Mouse (Mus musculus): ENCODE results near the gene 4933412E24Rik. TPM values are rescaled to one million over a fixed set of nuclear protein-coding genes. Genes with fewer than 3 reads are reported as not detected.

The 4933412E24Rik gene
- polyA plus RNA-seq (2014; fragmentation: Nextera tagmentation; extraction: Ambion mirVana) = not detected in 2 replicates

DNA sequence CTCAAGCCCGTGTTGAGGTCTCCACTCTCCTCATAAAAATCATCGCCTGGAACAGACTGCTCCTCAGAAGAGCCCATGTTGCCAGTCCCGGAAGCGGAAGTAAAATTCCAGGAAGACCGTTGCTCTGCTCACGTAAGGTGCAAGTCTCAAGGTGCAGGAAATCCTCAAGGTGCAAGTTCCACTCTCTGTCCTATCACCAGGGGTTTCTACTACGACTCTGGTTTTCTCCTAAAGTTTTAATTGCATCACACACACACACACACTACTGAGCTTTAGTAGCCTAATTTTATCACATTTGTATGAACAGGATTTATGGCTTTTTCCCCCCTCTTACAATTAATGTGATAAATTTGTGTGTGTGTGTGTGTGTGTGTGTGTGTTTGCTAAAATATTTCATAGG lies at the start of gene 4933412E24Rik:
4933412E24Rik (minus strand) TSS at position 101 of the 400 bp plus-strand sequence.
- H3K9ac ChIP-seq (ENCODE audit: low read length) = no peak within 1 kb of the TSS
- no peak within 1 kb of the TSS for H3K27ac ChIP-seq (replicated peaks in 1 of 2; ENCODE audit: control insufficient read depth in 1 of 2, insufficient read depth in 1 of 2, low read depth in 2 of 2, low read length in 2 of 2)
- H3K9me3 ChIP-seq (ENCODE audit: control insufficient read depth, low read length) = no peaks in the 10 kb centered on the region
- H3K27me3 ChIP-seq (ENCODE audit: control insufficient read depth, insufficient read depth, low read length) = no peaks in the 10 kb centered on the region
- no peaks in the 10 kb centered on the region for H3K36me3 ChIP-seq (ENCODE audit: control insufficient read depth, insufficient read depth, low read length)
- H3K4me2 ChIP-seq (ENCODE audit: low read length) = no peak within 1 kb of the TSS
- peaks cover 5 to 6% of the 10 kb centered on the region in 2 experiments; a peak in 2 of 4 replicates for H3K4me1 ChIP-seq (ENCODE audit: control insufficient read depth in 2 of 2, insufficient read depth in 2 of 2, low read length in 2 of 2)
- H3K4me3 ChIP-seq (ENCODE audit: control insufficient read depth in 1 of 2, insufficient read depth in 1 of 2, low read depth in 1 of 2, low read length in 2 of 2) = no peak within 1 kb of the TSS
- no peak for ATAC-seq (ENCODE audit: insufficient number of reproducible peaks, insufficient read depth, low FRiP score, low read depth)
- WGBS = 92% methylated on average over 7 of the region's 7 CpGs

DNA sequence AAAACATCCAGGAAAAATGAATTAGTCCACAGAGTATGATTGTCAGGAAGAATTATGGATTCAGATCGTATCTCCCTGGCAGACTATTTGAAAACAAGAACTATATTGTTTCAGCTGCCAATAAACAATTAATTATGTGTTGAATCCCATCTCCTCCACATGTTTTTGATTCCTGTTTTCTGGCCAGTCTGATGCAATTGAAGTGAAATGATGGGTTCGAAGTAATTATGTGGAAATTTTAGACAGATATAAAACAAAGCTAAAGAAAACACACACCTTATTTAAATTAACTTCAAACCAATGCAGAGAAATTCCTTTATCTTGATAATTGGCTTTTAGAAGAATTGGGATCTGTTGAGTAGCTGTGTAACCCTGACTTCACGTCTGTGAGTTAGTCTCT lies 14.3 kb upstream of the 4933412E24Rik start:
- Histone ChIP-seq H3K9ac (ENCODE audit: low read length) (no peak overlapping the region), H3K27ac (replicated peaks in 1 of 2; ENCODE audit: control insufficient read depth in 1 of 2, insufficient read depth in 1 of 2, low read depth in 2 of 2, low read length in 2 of 2) (no peak overlapping the region), H3K27me3 (ENCODE audit: control insufficient read depth, insufficient read depth, low read length) (no peaks in the 10 kb centered on the region), H3K4me1 (ENCODE audit: control insufficient read depth in 2 of 2, insufficient read depth in 2 of 2, low read length in 2 of 2) (no peaks in the 10 kb centered on the region), H3K36me3 (ENCODE audit: control insufficient read depth, insufficient read depth, low read length) (no peaks in the 10 kb centered on the region), H3K4me2 (ENCODE audit: low read length) (no peak overlapping the region), H3K9me3 (ENCODE audit: control insufficient read depth, low read length) (no peaks in the 10 kb centered on the region), H3K4me3 (ENCODE audit: control insufficient read depth in 1 of 2, insufficient read depth in 1 of 2, low read depth in 1 of 2, low read length in 2 of 2) (no peak overlapping the region)
- 66% methylated on average over 3 of the region's 3 CpGs for WGBS
- ATAC-seq (ENCODE audit: insufficient number of reproducible peaks, insufficient read depth, low FRiP score, low read depth) = no peak

DNA sequence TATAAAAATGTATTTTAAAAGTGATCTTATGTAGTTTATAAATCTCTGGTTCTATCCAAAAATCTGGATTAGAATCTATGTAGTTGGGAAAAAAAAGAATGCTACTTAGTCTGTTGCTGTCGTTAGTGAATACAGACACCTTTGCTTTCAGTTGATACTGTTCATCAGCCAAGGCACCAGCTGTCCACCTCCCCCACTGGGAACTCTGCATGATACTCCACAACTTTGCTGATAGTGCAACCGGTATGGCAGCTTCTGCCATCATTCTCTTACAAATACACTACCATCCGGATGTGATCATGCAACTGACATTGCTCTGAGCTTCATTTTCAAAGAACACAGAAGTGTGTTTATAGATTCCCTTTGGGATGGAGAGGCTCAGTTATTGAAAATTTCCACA lies 4.8 kb upstream of the 4933412E24Rik start:
- no peaks in the 10 kb centered on the region for H3K36me3 ChIP-seq (ENCODE audit: control insufficient read depth, insufficient read depth, low read length)
- 34% methylated on average over 3 of the region's 3 CpGs for WGBS
- no peaks in the 10 kb centered on the region for H3K4me1 ChIP-seq (ENCODE audit: control insufficient read depth in 2 of 2, insufficient read depth in 2 of 2, low read length in 2 of 2)
- H3K9me3 ChIP-seq (ENCODE audit: control insufficient read depth, low read length) = no peaks in the 10 kb centered on the region
- H3K4me3 ChIP-seq (ENCODE audit: control insufficient read depth in 1 of 2, insufficient read depth in 1 of 2, low read depth in 1 of 2, low read length in 2 of 2) = no peak overlapping the region
- H3K27ac ChIP-seq (replicated peaks in 1 of 2; ENCODE audit: control insufficient read depth in 1 of 2, insufficient read depth in 1 of 2, low read depth in 2 of 2, low read length in 2 of 2) = no peak overlapping the region
- H3K4me2 ChIP-seq (ENCODE audit: low read length) = no peak overlapping the region
- no peaks in the 10 kb centered on the region for H3K27me3 ChIP-seq (ENCODE audit: control insufficient read depth, insufficient read depth, low read length)
- H3K9ac ChIP-seq (ENCODE audit: low read length) = no peak overlapping the region
- no peak for ATAC-seq (ENCODE audit: insufficient number of reproducible peaks, insufficient read depth, low FRiP score, low read depth)

DNA sequence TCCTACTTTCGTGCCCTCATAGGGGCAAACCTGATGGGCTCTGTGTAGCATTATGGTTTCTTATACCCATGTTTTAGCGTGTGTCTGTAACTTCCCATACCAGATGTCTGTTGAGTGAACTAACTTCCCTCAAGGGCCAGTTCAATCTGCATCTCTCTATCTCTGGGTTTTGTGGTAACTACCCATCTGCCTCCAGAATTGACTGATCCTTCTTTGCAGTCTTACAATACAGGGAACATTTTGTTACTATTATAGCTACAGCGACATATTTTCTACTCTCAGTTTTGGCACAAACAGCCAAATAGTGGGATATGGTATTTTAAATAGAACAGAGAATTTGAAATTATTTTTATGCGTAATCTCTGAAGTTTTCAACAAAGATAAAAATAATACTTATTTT lies 6.2 kb downstream of the 4933412E24Rik start:
- no peaks in the 10 kb centered on the region for H3K9me3 ChIP-seq (ENCODE audit: control insufficient read depth, low read length)
- H3K4me2 ChIP-seq (ENCODE audit: low read length) = no peak overlapping the region
- H3K9ac ChIP-seq (ENCODE audit: low read length) = no peak overlapping the region
- WGBS = 90% methylated on average over 4 of the region's 4 CpGs
- H3K27ac ChIP-seq (replicated peaks in 1 of 2; ENCODE audit: control insufficient read depth in 1 of 2, insufficient read depth in 1 of 2, low read depth in 2 of 2, low read length in 2 of 2) = no peak overlapping the region
- H3K27me3 ChIP-seq (ENCODE audit: control insufficient read depth, insufficient read depth, low read length) = no peaks in the 10 kb centered on the region
- peaks cover 5% of the 10 kb centered on the region in 2 experiments; a peak in 2 of 4 replicates for H3K4me1 ChIP-seq (ENCODE audit: control insufficient read depth in 2 of 2, insufficient read depth in 2 of 2, low read length in 2 of 2)
- H3K4me3 ChIP-seq (ENCODE audit: control insufficient read depth in 1 of 2, insufficient read depth in 1 of 2, low read depth in 1 of 2, low read length in 2 of 2) = no peak overlapping the region
- ATAC-seq (ENCODE audit: insufficient number of reproducible peaks, insufficient read depth, low FRiP score, low read depth) = no peak
- no peaks in the 10 kb centered on the region for H3K36me3 ChIP-seq (ENCODE audit: control insufficient read depth, insufficient read depth, low read length)

DNA sequence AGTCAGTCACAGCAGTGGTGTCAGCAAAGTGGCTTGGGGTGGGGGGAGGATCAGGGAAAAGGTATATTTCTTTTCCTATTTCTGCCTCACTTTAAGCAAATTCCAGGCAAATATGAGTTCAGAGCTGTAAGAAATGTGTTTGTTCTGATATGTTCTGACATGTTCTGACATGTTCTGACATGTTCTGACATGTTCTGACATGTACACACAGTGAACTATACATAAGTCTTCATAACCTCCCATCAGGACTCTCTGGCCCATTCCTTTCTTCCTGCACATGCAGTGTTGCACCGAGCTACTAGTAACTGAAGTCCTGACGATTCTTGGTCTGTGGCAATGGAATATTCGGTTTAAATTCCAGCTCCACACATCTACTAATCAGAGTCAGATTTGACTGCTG lies 6.8 kb downstream of the 4933412E24Rik start:
- no peaks in the 10 kb centered on the region for H3K27me3 ChIP-seq (ENCODE audit: control insufficient read depth, insufficient read depth, low read length)
- H3K4me2 ChIP-seq (ENCODE audit: low read length) = no peak overlapping the region
- H3K4me3 ChIP-seq (ENCODE audit: control insufficient read depth in 1 of 2, insufficient read depth in 1 of 2, low read depth in 1 of 2, low read length in 2 of 2) = no peak overlapping the region
- no peak for ATAC-seq (ENCODE audit: insufficient number of reproducible peaks, insufficient read depth, low FRiP score, low read depth)
- H3K9me3 ChIP-seq (ENCODE audit: control insufficient read depth, low read length) = no peaks in the 10 kb centered on the region
- H3K27ac ChIP-seq (replicated peaks in 1 of 2; ENCODE audit: control insufficient read depth in 1 of 2, insufficient read depth in 1 of 2, low read depth in 2 of 2, low read length in 2 of 2) = no peak overlapping the region
- H3K36me3 ChIP-seq (ENCODE audit: control insufficient read depth, insufficient read depth, low read length) = no peaks in the 10 kb centered on the region
- no peaks in the 10 kb centered on the region for H3K4me1 ChIP-seq (ENCODE audit: control insufficient read depth in 2 of 2, insufficient read depth in 2 of 2, low read length in 2 of 2)
- WGBS = 84% methylated on average over 3 of the region's 3 CpGs
- no peak overlapping the region for H3K9ac ChIP-seq (ENCODE audit: low read length)

DNA sequence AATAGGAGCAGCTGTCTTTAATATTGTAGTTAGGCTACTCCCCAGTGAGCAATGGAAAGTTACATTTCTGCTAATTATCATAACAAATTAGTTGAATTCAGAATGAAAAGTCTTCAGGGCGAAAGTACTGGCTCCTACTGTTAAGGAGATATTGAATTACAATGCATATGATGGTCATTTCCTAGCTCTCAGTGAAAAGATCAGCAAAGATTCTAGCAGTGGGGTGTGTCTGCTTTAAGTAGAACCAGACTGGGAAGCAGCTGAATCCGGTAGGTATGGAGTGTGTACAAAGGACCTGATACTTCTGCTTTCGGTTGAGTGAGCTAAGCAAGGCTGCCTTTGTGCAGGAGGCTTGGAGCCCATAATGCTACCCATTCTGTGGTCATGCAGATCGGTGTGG lies 32.6 kb downstream of the 4933412E24Rik start:
- ATAC-seq (ENCODE audit: insufficient number of reproducible peaks, insufficient read depth, low FRiP score, low read depth) = no peak

DNA sequence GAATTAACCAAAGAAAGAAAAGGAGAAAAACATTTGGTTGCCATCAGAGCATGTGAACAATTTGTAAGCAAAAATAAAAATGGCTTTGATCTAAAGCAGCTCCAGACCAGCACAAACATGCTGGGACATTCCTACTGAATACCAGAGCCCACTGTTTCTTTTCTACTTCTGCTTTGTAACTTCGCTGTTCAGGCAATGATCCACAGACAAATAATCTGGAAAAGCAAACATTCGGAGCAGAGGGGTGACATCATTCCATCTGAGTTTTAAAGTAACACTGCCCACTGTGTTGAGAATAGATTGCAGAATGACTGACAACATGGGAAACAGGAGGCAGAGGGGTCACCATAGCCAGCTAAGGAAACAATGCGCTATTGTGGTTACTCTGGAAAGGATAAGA lies 41.1 kb downstream of the 4933412E24Rik start:
- Histone ChIP-seq H3K27ac (replicated peaks in 1 of 2; ENCODE audit: control insufficient read depth in 1 of 2, insufficient read depth in 1 of 2, low read depth in 2 of 2, low read length in 2 of 2) (peak overlapping the region in 1 of 2 experiments; percentile 32; a peak in 1 of 4 replicates), H3K4me2 (ENCODE audit: low read length) (no peak overlapping the region), H3K36me3 (ENCODE audit: control insufficient read depth, insufficient read depth, low read length) (no peaks in the 10 kb centered on the region), H3K4me3 (ENCODE audit: control insufficient read depth in 1 of 2, insufficient read depth in 1 of 2, low read depth in 1 of 2, low read length in 2 of 2) (no peak overlapping the region), H3K4me1 (ENCODE audit: control insufficient read depth in 2 of 2, insufficient read depth in 2 of 2, low read length in 2 of 2) (peaks cover 0 to 9% of the 10 kb centered on the region in 2 experiments; a peak in 2 of 4 replicates), H3K27me3 (ENCODE audit: control insufficient read depth, insufficient read depth, low read length) (no peaks in the 10 kb centered on the region), H3K9ac (ENCODE audit: low read length) (no peak overlapping the region), H3K9me3 (ENCODE audit: control insufficient read depth, low read length) (no peaks in the 10 kb centered on the region)
- WGBS = 26% methylated on average over 3 of the region's 3 CpGs
- no peak for ATAC-seq (ENCODE audit: insufficient number of reproducible peaks, insufficient read depth, low FRiP score, low read depth)

More for the DNA sequence above, 32.6 kb downstream of the 4933412E24Rik start:
- WGBS = 74% methylated on average over 4 of the region's 4 CpGs
- no peak overlapping the region for H3K4me3 ChIP-seq (ENCODE audit: control insufficient read depth in 1 of 2, insufficient read depth in 1 of 2, low read depth in 1 of 2, low read length in 2 of 2)
- no peaks in the 10 kb centered on the region for H3K27me3 ChIP-seq (ENCODE audit: control insufficient read depth, insufficient read depth, low read length)
- no peaks in the 10 kb centered on the region for H3K36me3 ChIP-seq (ENCODE audit: control insufficient read depth, insufficient read depth, low read length)
- no peaks in the 10 kb centered on the region for H3K9me3 ChIP-seq (ENCODE audit: control insufficient read depth, low read length)
- no peak overlapping the region for H3K27ac ChIP-seq (replicated peaks in 1 of 2; ENCODE audit: control insufficient read depth in 1 of 2, insufficient read depth in 1 of 2, low read depth in 2 of 2, low read length in 2 of 2)
- H3K4me1 ChIP-seq (ENCODE audit: control insufficient read depth in 2 of 2, insufficient read depth in 2 of 2, low read length in 2 of 2) = peaks cover 0 to 5% of the 10 kb centered on the region in 2 experiments; a peak in 2 of 4 replicates
- no peak overlapping the region for H3K4me2 ChIP-seq (ENCODE audit: low read length)
- H3K9ac ChIP-seq (ENCODE audit: low read length) = no peak overlapping the region

DNA sequence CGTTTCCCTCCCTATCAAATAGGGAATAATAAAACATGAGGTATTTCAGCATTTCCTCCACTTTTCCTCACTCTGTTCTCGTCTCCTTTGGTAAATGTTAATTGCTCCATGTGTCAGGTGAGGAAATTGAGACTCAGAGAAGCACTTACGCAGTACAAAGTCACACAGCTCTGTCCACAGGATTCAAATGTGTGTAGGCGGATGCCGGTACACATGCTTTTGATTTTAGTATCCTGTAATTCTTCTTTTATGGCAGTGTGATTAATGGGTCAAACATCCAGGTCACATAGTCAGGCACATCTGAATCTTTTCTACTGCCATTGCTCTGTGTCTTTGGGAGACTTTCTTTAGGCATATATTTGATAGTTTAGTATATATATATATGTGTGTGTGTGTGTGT lies 41.8 kb downstream of the 4933412E24Rik start:
- no peak overlapping the region for H3K27ac ChIP-seq (replicated peaks in 1 of 2; ENCODE audit: control insufficient read depth in 1 of 2, insufficient read depth in 1 of 2, low read depth in 2 of 2, low read length in 2 of 2)
- no peaks in the 10 kb centered on the region for H3K36me3 ChIP-seq (ENCODE audit: control insufficient read depth, insufficient read depth, low read length)
- H3K4me1 ChIP-seq (ENCODE audit: control insufficient read depth in 2 of 2, insufficient read depth in 2 of 2, low read length in 2 of 2) = peaks cover 0 to 9% of the 10 kb centered on the region in 2 experiments; a peak in 2 of 4 replicates
- 65% methylated on average over 5 of the region's 5 CpGs for WGBS
- H3K4me3 ChIP-seq (ENCODE audit: control insufficient read depth in 1 of 2, insufficient read depth in 1 of 2, low read depth in 1 of 2, low read length in 2 of 2) = no peak overlapping the region
- no peak overlapping the region for H3K4me2 ChIP-seq (ENCODE audit: low read length)
- no peaks in the 10 kb centered on the region for H3K9me3 ChIP-seq (ENCODE audit: control insufficient read depth, low read length)
- H3K9ac ChIP-seq (ENCODE audit: low read length) = no peak overlapping the region
- no peak for ATAC-seq (ENCODE audit: insufficient number of reproducible peaks, insufficient read depth, low FRiP score, low read depth)
- H3K27me3 ChIP-seq (ENCODE audit: control insufficient read depth, insufficient read depth, low read length) = no peaks in the 10 kb centered on the region

Measured in heart, embryonic 14.5 days (tissue).